Mouse (Mus musculus): ENCODE results near the gene Rnf181. TPM values are rescaled to one million over a fixed set of nuclear protein-coding genes. Genes with fewer than 3 reads are reported as not detected.

Gene Rnf181
- 30.2 and 44.7 TPM in 2 replicates for total RNA-seq (2017)

DNA sequence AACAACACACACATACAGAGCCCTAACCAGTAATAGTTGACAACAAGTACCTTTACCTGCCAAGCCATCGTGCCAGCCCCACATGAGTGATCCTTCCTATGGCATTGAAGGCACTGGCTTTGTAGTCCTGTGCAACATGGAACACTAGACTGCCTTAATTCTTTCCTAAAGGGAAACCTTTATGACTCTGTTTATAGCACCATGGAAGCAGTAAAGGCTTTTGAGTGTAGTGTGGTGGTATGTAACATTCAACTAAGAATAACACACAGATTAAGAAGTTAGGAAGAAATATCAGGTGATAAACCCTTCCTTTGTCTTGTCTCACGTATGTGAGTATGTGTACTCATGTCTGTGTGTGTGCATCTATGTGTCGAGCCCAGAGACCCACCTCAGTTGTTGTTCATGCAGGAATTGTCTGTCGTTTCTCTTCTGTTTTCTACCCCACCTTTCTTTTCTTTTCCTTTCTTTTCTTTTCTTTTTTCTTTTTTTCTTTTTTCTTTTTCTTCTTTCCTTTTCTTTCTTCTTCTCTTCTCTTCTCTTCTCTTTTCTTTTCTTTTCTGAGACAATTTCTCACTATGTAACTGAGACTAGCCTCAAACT lies at the start of gene Rnf181:
TSS of gene Rnf181 (minus strand) at position 113 of the 600 bp plus-strand sequence.
- no peak for ATAC-seq (replicated peaks; ENCODE audit: low read depth, poor library complexity, severe bottlenecking)

DNA sequence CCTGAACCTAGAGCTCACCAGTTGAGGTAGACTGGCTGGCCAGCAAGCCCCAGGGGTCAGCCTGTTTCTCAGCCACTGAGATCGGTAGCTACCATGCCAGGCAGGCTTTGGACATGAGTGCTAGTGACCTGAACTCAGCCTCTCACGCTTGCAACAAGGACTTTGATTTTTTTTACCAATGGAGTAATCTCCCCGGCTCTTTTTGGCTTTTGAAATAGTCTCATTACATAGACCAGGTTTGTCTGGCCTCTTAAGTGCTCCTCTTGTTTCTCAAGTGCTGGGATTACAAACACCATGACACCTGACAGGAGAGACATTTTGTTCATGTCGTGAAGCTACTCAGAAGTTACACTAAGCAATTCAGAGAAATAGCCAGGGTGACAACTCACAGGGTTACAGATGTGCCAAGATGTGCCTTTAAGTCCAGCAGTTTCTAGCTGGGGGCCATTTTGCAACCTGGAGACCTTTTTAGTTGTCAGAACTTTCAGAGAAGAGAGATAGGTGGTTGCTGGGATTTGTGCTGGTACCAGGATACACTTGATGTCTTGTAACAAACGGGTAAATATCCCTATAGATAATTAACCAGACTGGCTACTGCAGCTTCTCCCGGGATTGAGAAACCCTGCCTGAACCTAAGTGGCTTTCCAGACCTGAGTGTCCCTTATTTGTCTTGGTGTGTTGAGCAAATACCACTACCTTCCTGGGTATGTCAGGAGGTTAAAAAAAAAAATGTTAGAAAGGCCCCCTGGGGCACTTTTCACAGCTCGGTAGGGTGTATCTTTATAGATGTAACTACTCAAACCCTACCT lies 49.4 kb upstream of the Rnf181 start:
- ATAC-seq (replicated peaks; ENCODE audit: low read depth, poor library complexity, severe bottlenecking) = no peak

- no peak for ATAC-seq (replicated peaks; ENCODE audit: low read depth, poor library complexity, severe bottlenecking)
Measured at GRCm38 (mm10) chr6:72415181-72415580, 48.4 kb upstream of the Rnf181 start.

GRCm38 (mm10) chr6:72414076-72414756 lies 47.5 kb upstream of the Rnf181 start, which contains the start of gene Ggcx:
TSS of gene Ggcx (plus strand) at chr6:72414308.
- ATAC-seq (replicated peaks; ENCODE audit: low read depth, poor library complexity, severe bottlenecking) = peak; percentile 93

DNA sequence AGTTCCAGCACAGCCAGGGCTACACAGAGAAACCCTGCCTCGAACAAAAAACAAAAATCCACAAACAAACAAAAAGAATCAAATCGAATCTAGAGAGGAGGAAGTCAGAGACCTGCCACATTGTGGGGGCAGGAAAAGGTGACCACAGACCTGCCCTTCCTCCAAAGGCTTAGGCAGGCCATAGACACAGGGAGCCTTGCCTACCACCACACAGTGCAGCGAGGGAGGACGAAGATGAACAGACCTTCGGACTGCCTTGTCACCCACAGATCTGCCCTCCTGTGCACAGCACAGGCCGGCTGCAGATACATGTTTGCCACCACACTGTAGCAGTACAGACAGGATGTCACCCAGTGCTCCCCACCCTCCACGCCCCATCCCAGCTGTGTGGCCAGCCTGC lies 43.8 kb upstream of the Rnf181 start:
- ATAC-seq (replicated peaks; ENCODE audit: low read depth, poor library complexity, severe bottlenecking) = peak; percentile 35

- no peak for ATAC-seq (replicated peaks; ENCODE audit: low read depth, poor library complexity, severe bottlenecking)
Measured at GRCm38 (mm10) chr6:72410003-72410402, 43.2 kb upstream of the Rnf181 start.

GRCm38 (mm10) chr6:72409567-72409966 lies 42.8 kb upstream of the Rnf181 start:
- no peak for ATAC-seq (replicated peaks; ENCODE audit: low read depth, poor library complexity, severe bottlenecking)

- peak; percentile 93 for ATAC-seq (replicated peaks; ENCODE audit: low read depth, poor library complexity, severe bottlenecking)
Measured at GRCm38 (mm10) chr6:72407119-72407518, 40.4 kb upstream of the Rnf181 start.

DNA sequence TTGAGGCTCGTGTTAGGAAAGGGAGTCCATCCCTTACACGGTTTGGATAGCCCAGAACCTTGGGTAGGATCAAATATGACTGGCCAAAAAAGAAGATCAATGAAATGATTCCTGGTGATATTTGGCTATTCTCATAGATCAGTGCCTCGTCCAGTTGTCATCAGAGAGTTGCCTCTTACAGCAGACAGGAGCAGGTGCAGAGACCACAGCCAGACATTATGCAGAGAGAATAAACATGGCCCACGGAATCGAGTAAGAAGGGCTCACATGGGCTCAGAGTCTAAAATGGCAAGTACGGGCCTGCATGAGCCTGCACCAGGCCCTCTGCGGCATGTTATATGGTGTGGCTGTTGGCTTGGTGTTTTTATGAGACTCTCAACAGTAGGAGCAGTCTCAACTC lies 38.6 kb upstream of the Rnf181 start:
- no peak for ATAC-seq (replicated peaks; ENCODE audit: low read depth, poor library complexity, severe bottlenecking)

- ATAC-seq (replicated peaks; ENCODE audit: low read depth, poor library complexity, severe bottlenecking) = peak; percentile 83
Measured at GRCm38 (mm10) chr6:72401875-72402274, 35.1 kb upstream of the Rnf181 start.

- no peak for ATAC-seq (replicated peaks; ENCODE audit: low read depth, poor library complexity, severe bottlenecking)
Measured at GRCm38 (mm10) chr6:72399967-72400366, 33.2 kb upstream of the Rnf181 start.

GRCm38 (mm10) chr6:72396837-72397251 lies 30.1 kb upstream of the Rnf181 start:
- ATAC-seq (replicated peaks; ENCODE audit: low read depth, poor library complexity, severe bottlenecking) = no peak

GRCm38 (mm10) chr6:72392341-72392740 lies 25.6 kb upstream of the Rnf181 start:
- ATAC-seq (replicated peaks; ENCODE audit: low read depth, poor library complexity, severe bottlenecking) = no peak

GRCm38 (mm10) chr6:72390795-72391521 lies 24.2 kb upstream of the Rnf181 start:
- ATAC-seq (replicated peaks; ENCODE audit: low read depth, poor library complexity, severe bottlenecking) = peak; percentile 4; the same call in 1 of the 2 replicates

DNA sequence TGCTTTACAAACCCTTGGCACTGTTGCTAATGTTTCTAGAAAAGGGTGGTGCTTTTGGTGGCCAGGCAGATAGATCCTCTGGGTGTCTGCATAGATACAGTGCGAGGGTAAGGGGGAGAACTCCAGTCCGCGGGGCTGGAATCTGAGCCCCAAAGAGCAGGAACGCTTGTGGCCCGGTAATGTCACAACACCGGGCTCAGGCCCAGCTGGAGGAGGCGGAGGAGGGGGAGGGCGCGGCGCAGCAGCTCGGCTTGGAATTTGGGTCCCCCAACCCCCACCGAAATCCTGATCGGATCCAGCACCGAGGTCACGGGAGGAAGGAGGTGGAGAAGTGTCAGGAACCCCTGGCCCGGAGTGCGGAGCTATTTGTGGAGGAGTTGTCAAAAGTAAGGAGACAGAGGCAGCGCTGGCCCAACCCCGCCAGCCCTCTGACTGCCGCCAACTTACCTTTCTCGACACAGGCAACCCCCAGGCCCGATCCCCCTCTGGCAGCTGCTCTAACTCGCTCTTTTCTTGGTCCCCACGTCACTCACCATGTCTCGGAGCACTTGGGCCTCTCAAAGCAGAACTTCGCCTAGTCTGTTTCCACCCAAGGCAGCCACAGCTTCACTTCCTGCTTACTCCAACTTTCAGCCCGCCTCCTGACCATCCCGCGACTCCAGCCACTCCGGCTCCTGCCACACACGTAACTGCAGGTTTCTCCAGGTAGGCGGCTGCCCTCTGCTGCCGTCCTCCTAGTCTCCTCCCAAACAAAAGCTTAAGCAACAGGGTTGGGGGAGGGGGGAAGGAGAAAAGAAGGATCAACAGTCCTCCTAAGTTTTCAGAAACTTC lies 23.4 kb upstream of the Rnf181 start, which contains the start of gene Vamp8:
TSS of gene Vamp8 (minus strand) at position 763 of the 831 bp plus-strand sequence.
- peak; percentile 63 for ATAC-seq (replicated peaks; ENCODE audit: low read depth, poor library complexity, severe bottlenecking)

DNA sequence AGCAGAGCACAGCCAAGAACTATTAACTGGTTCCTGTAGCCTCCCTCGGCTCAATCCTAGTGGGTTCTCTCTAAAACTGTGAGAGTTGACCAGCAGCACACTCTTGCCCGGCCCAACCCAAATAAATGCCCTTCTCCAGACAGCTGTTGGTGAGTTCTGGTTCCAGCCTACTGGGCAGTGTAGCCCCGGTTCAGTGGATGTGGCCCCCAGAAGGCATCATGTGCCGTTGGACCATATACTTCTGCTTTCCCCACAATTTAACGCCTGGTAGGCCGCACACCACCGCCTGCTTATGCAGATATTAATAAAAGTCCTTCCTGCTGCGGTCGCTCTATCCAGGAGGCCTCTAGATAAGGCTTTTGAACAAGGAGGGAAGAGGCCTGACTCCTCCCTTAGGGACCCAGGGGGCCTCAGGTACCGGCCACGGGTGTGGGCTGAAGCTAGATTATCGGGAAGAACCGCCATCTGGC lies 22.8 kb upstream of the Rnf181 start:
- peak; percentile 82 for ATAC-seq (replicated peaks; ENCODE audit: low read depth, poor library complexity, severe bottlenecking)

DNA sequence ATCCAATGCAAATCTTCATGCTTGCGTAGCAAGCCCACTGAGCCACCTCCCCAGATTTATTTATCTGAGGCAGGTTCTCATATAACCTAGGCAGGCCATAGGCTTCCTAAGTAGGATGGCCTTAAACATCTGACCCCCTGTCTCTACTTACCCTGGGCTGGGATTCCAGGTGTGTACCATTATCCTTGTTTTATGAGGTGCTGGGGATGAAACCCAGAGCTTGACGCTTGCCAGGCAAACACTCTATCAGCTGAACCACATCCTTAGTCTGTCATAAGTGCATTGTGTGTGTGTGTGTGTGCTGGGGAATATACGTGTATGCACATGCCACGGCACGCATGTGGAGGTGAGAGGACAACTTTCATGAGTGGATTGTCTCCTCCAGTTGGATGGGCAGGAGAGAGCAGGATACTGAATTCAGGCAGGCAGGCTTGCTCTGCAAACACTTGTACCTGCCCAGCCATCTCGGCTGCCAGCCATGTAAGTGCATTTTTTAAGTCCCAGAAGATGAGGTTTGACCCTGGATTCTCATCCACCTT lies 22.1 kb upstream of the Rnf181 start:
- no peak for ATAC-seq (replicated peaks; ENCODE audit: low read depth, poor library complexity, severe bottlenecking)

GRCm38 (mm10) chr6:72388266-72388665 lies 21.5 kb upstream of the Rnf181 start:
- ATAC-seq (replicated peaks; ENCODE audit: low read depth, poor library complexity, severe bottlenecking) = no peak

DNA sequence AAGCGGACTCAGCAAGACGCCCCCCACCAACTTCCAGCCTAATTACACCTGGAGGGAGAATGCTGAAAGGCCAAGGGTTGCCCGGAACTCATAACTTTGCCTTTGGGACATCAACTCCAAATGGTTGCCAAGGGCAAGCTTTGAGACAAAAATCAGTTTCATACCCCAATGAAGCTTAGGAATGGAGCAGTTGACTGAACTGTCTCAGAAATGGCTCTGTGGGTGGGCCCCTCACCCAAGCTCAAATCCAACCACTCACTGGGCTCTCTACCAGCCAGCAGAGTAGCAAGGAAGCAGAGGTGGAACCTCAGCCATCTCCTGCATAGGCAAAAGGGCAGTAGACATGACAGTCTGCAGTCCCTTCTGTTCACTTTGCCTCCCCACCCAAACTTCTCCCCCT lies 21.1 kb upstream of the Rnf181 start:
- ATAC-seq (replicated peaks; ENCODE audit: low read depth, poor library complexity, severe bottlenecking) = no peak
